Mouse (Mus musculus) hindbrain, embryonic 15.5 days (tissue): ENCODE measurements around the gene Znrf4. TPM values are rescaled to one million over a fixed set of nuclear protein-coding genes. Genes with fewer than 3 reads are reported as not detected.

Source experiments
- ATAC-seq: fragments of 200-750 bp; cut with Nextera tagmentation; 2 replicates; pipeline ENCODE4 v1.8.0; 2017; ENCODE audit warnings: low read depth, moderate number of reproducible peaks, moderate TSS enrichment; ENCODE audit not compliant: low FRiP score
- H3K27ac ChIP-seq: fragments of 300-500 bp; sonication (generic); replicated peaks from 2 replicates; pipeline ENCODE4 v1.5.1; 2015; ENCODE audit warnings: mild to moderate bottlenecking, inconsistent platforms
- H3K27me3 ChIP-seq: fragments of 300-500 bp; sonication (generic); 2 replicates; pipeline ENCODE4 v1.6.1; 2015; ENCODE audit warnings: control low read depth, inconsistent platforms
- H3K36me3 ChIP-seq: fragments of 300-500 bp; sonication (generic); 2 replicates; pipeline ENCODE4 v1.6.1; 2015; ENCODE audit warnings: control low read depth, inconsistent platforms
- H3K4me1 ChIP-seq: fragments of 300-500 bp; sonication (generic); replicated peaks from 2 replicates; pipeline ENCODE4 v1.6.1; 2015; ENCODE audit warnings: control low read depth, inconsistent platforms
- H3K4me2 ChIP-seq: fragments of 300-500 bp; sonication (generic); 2 replicates; pipeline ENCODE4 v1.6.1; 2015; ENCODE audit warnings: moderate library complexity, mild to moderate bottlenecking, inconsistent platforms
- H3K4me3 ChIP-seq: fragments of 300-500 bp; sonication (generic); 2 replicates; pipeline ENCODE4 v1.5.1; 2015; ENCODE audit warnings: mild to moderate bottlenecking, inconsistent platforms
- H3K9ac ChIP-seq: fragments of 300-500 bp; sonication (generic); 2 replicates; pipeline ENCODE4 v1.6.1; 2015; ENCODE audit warnings: inconsistent platforms
- H3K9me3 ChIP-seq: fragments of 300-500 bp; sonication (generic); 2 replicates; pipeline ENCODE4 v1.6.1; 2016; ENCODE audit warnings: control low read depth, inconsistent platforms
- WGBS: fragments of 180-500 bp; shearing (Covaris S2); methylation state at CpG from one replicate; pipeline ENCODE4 v1.1.7; 2015; 5-methylcytosine and 5-hydroxymethylcytosine counted together
- polyA plus RNA-seq: library from polyadenylated mRNA; unstranded; fragments of >200 nt; fragmentation: Nextera tagmentation; extraction: Ambion mirVana; gene quantifications from 2 replicates; pipeline ENCODE4 v1.2.1, GENCODE M21; 2015

Znrf4 gene
- polyA plus RNA-seq, 1 experiment from 2014 or later, result 0.17 TPM

DNA sequence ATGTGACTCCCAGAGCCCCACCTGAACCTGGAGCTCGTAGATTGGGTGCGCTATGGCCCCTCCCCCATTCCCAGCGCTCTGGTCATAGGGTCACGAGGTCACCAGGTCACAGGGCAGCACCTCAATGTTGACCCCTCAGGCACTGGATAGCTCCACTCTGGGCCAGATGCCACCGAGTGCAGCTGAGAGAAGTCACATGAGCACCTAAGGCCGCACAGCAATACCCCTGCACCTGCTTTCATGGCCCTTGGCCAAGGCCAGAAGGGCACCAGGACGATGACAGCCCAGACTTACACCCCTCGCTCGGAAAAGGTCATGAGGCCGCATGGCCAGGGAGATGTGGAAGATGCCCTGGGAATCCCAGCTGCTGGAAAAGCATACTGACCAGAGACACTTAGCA lies 41.7 kb downstream of the Znrf4 start:
- Histone ChIP-seq H3K27ac (0 out of 2 replicates have a peak overlapping the region, but pooled peaks have one; percentile 18), H3K4me3 (no peak overlapping the region), H3K9me3 (no peaks in the 10 kb centered on the region), H3K4me1 (peaks cover 89% of the 10 kb centered on the region), H3K27me3 (no peaks in the 10 kb centered on the region), H3K4me2 (peak overlapping the region; percentile 52), H3K36me3 (no peaks in the 10 kb centered on the region), H3K9ac (0 out of 2 replicates have a peak overlapping the region, but pooled peaks have one; percentile 2)
- no peak for ATAC-seq
- WGBS, result 17% methylated on average over 10 of the region's 10 CpGs

DNA sequence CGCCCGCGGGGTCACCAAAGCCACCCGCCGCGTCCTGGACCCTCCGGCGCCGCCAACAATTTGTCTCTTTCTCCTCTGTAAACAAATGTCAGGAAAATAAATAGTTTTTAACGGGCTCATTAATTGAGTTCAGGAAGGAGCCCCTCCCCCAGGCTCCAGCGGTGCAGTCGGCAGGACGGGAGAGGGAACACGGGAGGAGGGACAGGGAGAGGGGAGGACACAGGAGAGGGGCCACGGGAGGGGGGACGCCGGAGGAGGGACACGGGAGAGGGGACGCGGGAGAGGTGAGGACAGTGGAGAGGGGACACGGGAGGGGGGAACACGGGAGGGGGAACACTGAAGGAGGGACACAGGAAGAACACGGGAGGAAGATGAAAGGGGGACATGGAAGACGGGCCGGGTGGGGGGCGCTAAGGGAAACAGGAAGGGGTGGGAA lies 42.2 kb downstream of the Znrf4 start:
- H3K36me3 ChIP-seq, result no peaks in the 10 kb centered on the region

DNA sequence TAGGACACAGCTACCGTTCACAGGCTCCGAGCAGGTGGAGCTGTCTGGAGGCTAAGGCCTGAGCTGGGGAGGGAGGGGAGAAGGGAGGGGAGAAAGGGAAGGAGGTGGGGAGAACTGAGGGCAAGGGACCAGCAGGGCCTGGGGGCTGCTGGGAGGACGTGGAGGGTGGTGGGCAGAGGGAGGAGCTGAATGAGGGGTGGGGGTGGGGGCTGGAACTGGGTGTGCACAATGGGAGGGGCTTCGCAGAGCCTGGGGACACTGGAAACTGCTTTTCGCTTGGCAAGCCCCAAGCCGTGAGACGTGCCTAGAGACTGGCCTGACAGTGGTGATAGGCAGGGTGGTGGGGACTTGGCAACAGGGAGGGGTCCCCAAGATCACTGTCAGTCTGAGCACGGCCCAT lies 43.0 kb downstream of the Znrf4 start:
- H3K36me3 ChIP-seq, result no peaks in the 10 kb centered on the region
- H3K9me3 ChIP-seq, result no peaks in the 10 kb centered on the region
- H3K9ac ChIP-seq, result no peak overlapping the region
- H3K4me1 ChIP-seq, result peaks cover 96% of the 10 kb centered on the region
- no peaks in the 10 kb centered on the region for H3K27me3 ChIP-seq
- peak overlapping the region; percentile 52 for H3K4me2 ChIP-seq
- ATAC-seq, result no peak
- WGBS, result 17% methylated on average over 8 of the region's 8 CpGs
- peak overlapping the region; percentile 22; the same call in 1 of the 2 replicates for H3K4me3 ChIP-seq
- H3K27ac ChIP-seq, result peak overlapping the region; percentile 84

More for the DNA sequence above, 42.2 kb downstream of the Znrf4 start:
- Histone ChIP-seq H3K9ac (no peak overlapping the region), H3K4me3 (peak overlapping the region; percentile 22), H3K27ac (peak overlapping the region; percentile 84), H3K4me1 (peaks cover 95% of the 10 kb centered on the region), H3K27me3 (no peaks in the 10 kb centered on the region), H3K4me2 (peak overlapping the region; percentile 52), H3K9me3 (no peaks in the 10 kb centered on the region)
- WGBS, result 1% methylated on average over 26 of the region's 26 CpGs
- ATAC-seq, result no peak

DNA sequence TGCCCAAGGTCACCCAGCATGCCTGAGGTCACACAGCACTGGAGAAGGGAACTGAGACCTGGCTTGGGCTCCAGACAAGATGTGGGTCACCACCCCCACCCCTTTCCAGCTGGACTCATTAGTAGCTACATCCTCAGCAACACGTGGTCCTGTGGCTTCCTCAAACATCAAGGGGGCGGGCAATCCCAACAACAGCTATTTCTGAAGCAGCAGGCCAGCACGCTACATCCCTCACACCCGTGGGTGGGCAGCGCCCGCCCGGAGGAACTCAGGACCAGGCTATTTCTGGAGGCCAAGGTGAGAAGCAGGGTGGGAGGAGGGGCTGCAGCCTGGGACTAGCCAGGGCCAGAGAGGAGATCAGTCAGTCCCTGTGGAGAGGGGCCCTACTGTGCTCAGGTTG lies 43.4 kb downstream of the Znrf4 start:
- no peaks in the 10 kb centered on the region for H3K9me3 ChIP-seq
- H3K27me3 ChIP-seq, result no peaks in the 10 kb centered on the region
- 62% methylated on average over 7 of the region's 7 CpGs for WGBS
- H3K4me1 ChIP-seq, result peaks cover 96% of the 10 kb centered on the region
- H3K4me2 ChIP-seq, result peak overlapping the region; percentile 52; the same call in 1 of the 2 replicates
- no peak for ATAC-seq
- no peaks in the 10 kb centered on the region for H3K36me3 ChIP-seq
- H3K9ac ChIP-seq, result no peak overlapping the region
- no peak overlapping the region for H3K4me3 ChIP-seq
- H3K27ac ChIP-seq, result peak overlapping the region; percentile 84

DNA sequence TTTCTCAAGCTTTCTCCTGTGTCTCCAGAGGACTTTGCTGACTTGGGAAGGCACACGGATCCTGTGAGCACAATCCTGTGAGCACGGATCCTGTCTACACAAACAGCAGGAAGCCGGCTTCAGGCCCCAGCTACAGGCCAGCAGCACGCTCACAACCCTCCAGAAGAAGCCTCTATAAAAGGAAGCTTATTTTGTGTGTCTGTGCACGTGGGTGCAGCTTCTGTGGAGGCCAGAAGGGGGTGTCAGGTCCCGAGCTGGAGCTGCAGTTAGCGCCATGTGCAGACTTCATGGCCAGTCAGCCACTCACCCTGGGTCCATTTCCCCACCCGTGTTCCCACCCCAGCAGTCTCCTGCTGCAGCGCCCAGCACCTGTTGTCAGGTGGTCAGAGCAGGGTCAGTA lies 43.9 kb downstream of the Znrf4 start:
- 88% methylated on average over 9 of the region's 9 CpGs for WGBS
- no peak for ATAC-seq

DNA sequence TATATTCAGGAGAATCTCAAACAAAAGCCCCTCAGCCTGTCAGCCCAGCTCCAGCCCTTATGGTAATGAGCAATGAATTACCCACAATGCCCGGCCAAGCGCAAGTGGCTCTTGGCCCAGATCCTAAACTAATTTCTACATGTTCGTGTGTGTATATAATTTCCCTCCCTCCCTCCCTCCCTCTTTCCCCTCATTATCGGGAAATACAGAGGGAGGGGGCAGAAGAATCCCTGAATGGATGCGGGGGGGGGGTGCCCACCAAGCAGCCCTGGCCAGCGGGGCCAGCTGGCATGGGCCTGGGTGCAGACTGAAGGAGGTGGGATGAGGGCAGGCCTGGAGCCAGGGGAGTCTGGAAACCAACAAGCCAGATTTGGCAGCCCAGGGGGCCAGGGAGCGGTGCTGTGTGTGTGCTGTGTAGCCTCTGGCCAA lies 44.8 kb downstream of the Znrf4 start:
- Histone ChIP-seq H3K9ac (peak overlapping the region; percentile 21), H3K9me3 (no peaks in the 10 kb centered on the region), H3K4me2 (peak overlapping the region; percentile 44), H3K27ac (peak overlapping the region; percentile 84), H3K36me3 (no peaks in the 10 kb centered on the region), H3K4me1 (peaks cover 95% of the 10 kb centered on the region), H3K27me3 (no peaks in the 10 kb centered on the region), H3K4me3 (no peak overlapping the region)
- 11% methylated on average over 7 of the region's 7 CpGs for WGBS
- peak; percentile 72 for ATAC-seq

More for the DNA sequence above, 43.9 kb downstream of the Znrf4 start:
- Histone ChIP-seq H3K4me2 (no peak overlapping the region; the same call in 1 of the 2 replicates), H3K36me3 (no peaks in the 10 kb centered on the region), H3K9me3 (no peaks in the 10 kb centered on the region), H3K4me3 (no peak overlapping the region), H3K27ac (peak overlapping the region; percentile 84), H3K9ac (no peak overlapping the region), H3K4me1 (peaks cover 96% of the 10 kb centered on the region), H3K27me3 (no peaks in the 10 kb centered on the region)

DNA sequence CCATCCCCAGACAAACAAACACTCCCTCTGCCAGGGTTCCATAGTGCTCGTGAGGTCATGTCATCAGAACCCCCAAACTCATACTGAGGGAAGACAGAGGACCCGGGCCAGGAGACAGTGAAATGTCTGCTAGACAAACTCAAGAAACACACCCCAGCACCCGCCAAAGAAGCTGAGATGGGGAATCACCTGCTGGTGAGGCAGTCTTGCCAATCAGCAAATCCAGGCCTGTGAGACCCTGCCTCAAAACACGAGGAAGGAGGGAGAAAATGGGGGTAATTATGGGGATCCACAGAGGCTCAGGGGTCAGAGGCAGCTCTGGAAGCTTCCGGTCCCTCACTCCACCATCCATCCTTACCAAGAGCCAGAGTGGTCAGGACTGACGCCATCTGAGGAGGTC lies 45.5 kb downstream of the Znrf4 start:
- H3K4me1 ChIP-seq, result peaks cover 95% of the 10 kb centered on the region
- peak overlapping the region; percentile 44 for H3K4me2 ChIP-seq
- WGBS, result 45% methylated on average over 6 of the region's 6 CpGs
- peak overlapping the region; percentile 84 for H3K27ac ChIP-seq
- H3K9ac ChIP-seq, result no peak overlapping the region; the same call in 1 of the 2 replicates
- H3K4me3 ChIP-seq, result no peak overlapping the region
- no peak for ATAC-seq
- no peaks in the 10 kb centered on the region for H3K27me3 ChIP-seq
- H3K9me3 ChIP-seq, result no peaks in the 10 kb centered on the region
- H3K36me3 ChIP-seq, result no peaks in the 10 kb centered on the region

DNA sequence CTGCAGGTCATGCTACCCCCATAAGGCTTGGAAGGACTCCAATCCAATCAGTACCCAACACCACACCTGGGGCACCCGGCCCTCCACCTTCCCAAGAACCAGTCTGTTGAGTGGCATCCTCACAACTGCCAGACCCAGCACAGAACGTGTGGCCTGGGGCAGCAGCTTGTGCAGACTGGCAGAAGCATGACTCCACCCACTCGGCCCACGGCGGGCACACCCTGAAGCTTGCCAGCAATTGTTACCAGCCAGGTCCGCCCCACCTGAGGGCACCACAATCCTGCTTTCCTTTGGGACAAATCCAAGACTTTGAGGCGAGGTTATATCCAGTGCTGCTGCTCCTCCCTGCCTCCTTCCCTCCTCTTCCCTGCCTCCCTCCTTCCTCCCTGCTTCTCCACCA lies 47.4 kb downstream of the Znrf4 start:
- H3K4me2 ChIP-seq, result no peak overlapping the region

DNA sequence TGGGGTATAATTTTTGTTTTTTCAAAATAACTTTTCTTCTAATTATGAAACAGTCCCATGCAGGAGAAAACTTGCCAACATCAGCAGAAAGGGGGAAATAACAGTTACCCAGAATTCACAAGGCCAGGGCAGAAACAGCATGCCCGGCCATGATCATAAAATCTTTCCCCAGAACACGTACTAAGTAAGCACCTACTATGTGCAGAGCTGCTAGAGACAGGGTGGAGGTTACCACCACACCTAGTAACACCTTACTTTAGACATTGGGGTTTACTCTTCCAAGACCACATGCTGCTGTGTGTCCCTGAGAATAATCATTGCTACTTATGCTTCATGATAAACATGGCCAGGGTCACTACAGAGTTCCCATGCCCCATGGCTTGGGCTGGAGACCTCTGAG lies 47.9 kb downstream of the Znrf4 start:
- no peak overlapping the region for H3K27ac ChIP-seq
- ATAC-seq, result no peak
- peaks cover 95% of the 10 kb centered on the region for H3K4me1 ChIP-seq
- no peaks in the 10 kb centered on the region for H3K27me3 ChIP-seq
- H3K9me3 ChIP-seq, result no peaks in the 10 kb centered on the region
- no peak overlapping the region for H3K4me2 ChIP-seq
- 95% methylated on average over 2 of the region's 2 CpGs for WGBS
- H3K36me3 ChIP-seq, result no peaks in the 10 kb centered on the region
- H3K4me3 ChIP-seq, result no peak overlapping the region
- H3K9ac ChIP-seq, result no peak overlapping the region

More for the DNA sequence above, 47.4 kb downstream of the Znrf4 start:
- Histone ChIP-seq H3K36me3 (no peaks in the 10 kb centered on the region), H3K4me1 (peaks cover 95% of the 10 kb centered on the region), H3K9me3 (no peaks in the 10 kb centered on the region), H3K9ac (no peak overlapping the region), H3K27me3 (no peaks in the 10 kb centered on the region), H3K4me3 (no peak overlapping the region), H3K27ac (no peak overlapping the region)
- no peak for ATAC-seq
- 59% methylated on average over 7 of the region's 7 CpGs for WGBS

DNA sequence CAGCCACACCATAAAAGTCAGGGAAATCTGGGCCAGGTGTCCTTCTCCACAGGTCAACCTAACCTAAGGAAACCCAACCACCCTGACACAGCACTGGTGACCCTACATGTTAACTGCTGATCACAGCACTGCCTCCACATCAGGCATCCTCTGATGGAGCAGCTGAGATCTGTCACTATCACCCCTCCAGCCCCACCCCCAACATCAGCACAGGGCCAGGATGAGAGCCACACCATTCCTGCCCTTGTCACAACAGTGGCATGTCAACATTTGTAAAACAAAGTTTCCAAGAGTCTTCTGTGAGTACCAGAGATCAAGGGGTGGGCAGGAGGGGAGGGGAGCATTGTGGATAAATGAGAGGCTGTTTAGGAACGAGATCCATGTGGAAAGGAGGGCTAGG lies 48.7 kb downstream of the Znrf4 start:
- Histone ChIP-seq H3K27ac (peak overlapping the region; percentile 81), H3K36me3 (no peaks in the 10 kb centered on the region), H3K9me3 (no peaks in the 10 kb centered on the region), H3K9ac (peak overlapping the region; percentile 44; the same call in 1 of the 2 replicates), H3K4me3 (no peak overlapping the region; the same call in 1 of the 2 replicates), H3K4me1 (peaks cover 93% of the 10 kb centered on the region), H3K4me2 (peak overlapping the region; percentile 77), H3K27me3 (no peaks in the 10 kb centered on the region)
- ATAC-seq, result no peak
- 34% methylated on average over 1 of the region's 1 CpGs for WGBS

DNA sequence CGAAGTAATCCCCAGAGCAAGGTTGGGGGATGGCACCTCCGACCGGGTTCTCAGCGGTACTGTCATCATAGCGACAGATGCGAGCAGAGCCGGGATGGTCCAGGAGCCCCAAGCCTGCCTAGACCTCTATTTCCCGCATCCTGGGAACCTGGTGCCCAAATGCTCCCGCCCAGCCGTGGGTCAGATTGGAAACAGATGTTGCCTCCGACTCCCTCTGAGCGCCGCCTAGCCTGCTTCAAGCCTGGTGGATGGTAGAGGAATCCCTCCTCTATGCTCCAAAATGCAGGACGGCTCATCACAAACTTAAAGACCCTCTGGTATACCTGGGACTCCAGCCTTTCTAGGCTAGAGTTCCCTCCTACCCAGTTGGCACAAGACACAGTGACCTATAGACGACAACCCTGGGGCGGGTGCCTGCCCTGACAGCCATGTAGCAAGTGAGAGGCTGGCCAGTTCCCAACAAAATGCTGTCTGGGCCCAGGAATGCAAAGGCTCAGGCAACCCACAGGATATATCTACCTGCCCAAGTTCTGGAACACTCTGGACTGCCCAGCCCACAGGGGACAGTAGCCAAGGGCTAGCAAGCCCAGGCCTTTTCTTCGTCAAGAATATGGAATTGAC lies 49.3 kb downstream of the Znrf4 start:
- Histone ChIP-seq H3K9ac (peak overlapping the region; percentile 44), H3K36me3 (no peaks in the 10 kb centered on the region), H3K4me3 (peak overlapping the region; percentile 45), H3K9me3 (no peaks in the 10 kb centered on the region), H3K4me2 (peak overlapping the region; percentile 77), H3K4me1 (peaks cover 89% of the 10 kb centered on the region), H3K27ac (peak overlapping the region; percentile 81), H3K27me3 (no peaks in the 10 kb centered on the region)
- WGBS, result 2% methylated on average over 17 of the region's 17 CpGs
- ATAC-seq, result no peak

DNA sequence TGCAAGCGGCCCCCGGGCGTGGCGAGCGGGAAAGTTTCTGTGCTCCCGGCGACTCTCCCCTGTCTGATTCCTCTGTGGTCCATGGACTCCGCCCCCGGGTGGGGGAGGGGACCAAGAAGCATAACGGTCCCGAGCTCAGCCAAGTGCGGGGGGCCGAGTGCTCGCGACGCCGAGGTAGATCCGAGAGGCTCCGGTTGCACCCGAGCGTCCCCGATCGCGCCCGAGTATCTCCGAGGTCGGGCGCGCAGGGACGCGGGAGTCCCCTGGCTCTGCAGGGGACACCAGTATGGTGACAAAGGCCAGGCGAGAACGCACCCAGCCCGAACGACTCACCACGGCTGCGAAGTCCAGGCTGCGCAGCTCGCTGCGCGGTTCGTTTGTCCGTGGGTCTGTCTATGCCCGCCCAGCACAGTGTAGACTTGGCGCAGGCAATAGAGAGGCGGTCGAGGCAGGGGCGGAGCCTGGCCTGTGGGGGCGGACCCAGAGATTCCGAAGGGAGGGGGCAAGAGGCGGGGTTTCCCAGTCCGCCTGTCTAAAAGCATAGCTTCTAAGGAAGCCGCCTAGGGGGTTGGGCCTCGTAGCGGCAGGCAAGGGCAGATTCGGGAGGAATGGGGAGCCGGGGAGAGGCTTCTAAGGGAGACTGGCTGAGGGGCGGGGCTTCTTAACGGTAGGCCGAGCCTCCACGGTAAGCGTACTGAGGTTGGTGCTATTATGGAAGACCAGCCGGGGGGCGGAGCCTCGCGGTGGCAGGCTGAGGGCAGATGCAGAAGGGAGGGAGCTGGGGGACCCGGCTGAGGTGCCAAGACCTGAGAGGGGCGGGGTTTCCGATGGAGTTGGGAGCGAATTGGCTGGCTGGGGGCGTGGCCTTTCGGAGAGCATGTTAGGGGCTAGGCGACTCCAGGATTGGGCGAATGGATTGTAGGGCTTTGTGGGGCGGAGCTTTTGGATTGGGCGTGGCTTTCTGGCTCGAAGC lies 50.2 kb downstream of the Znrf4 start:
- H3K27ac ChIP-seq, result peak overlapping the region; percentile 81
- H3K9me3 ChIP-seq, result no peaks in the 10 kb centered on the region
- peaks cover 8% of the 10 kb centered on the region for H3K36me3 ChIP-seq
- peak overlapping the region; percentile 44 for H3K9ac ChIP-seq
- peaks cover 83% of the 10 kb centered on the region for H3K4me1 ChIP-seq
- peak overlapping the region; percentile 77 for H3K4me2 ChIP-seq
- ATAC-seq, result peak; percentile 92
- under 1% methylated on average over 77 of the region's 77 CpGs for WGBS
- no peaks in the 10 kb centered on the region for H3K27me3 ChIP-seq
- H3K4me3 ChIP-seq, result peak overlapping the region; percentile 45
